Mouse (Mus musculus) frontal cortex, postnatal 25 days (tissue): ENCODE measurements at regions not wholly inside any gene's neighbourhood (a gene's known extent, or its start where the extent isn't known, plus 50 kb on each side); places are given as distances from the start of the nearest gene placed in this dataset.
"Not testable (repeated sequence)": the region's sequence is repeated elsewhere in the genome, so short reads cannot be mapped to it uniquely, and the experiment has no call there.

Experiments used
- DNase-seq, 2 experiments: peaks; one replicate each; pipeline ENCODE4 v3.0.0; 2022; ENCODE audit warnings: low spot score in 2 of 2

- no peak for DNase-seq
Observed at GRCm38 (mm10) chr4:105640793-105641192, 148.9 kb upstream of the Gm12728 start.

GRCm38 (mm10) chr4:105641582-105641981, 148.1 kb upstream of the Gm12728 start:
- DNase-seq, result no peak

GRCm38 (mm10) chr4:105648820-105649446, 140.7 kb upstream of the Gm12728 start:
- DNase-seq, result no peak

- no peak for DNase-seq
Observed at GRCm38 (mm10) chr4:105649447-105649833, 140.2 kb upstream of the Gm12728 start.

GRCm38 (mm10) chr4:105656071-105656655, 133.5 kb upstream of the Gm12728 start:
- no peak for DNase-seq

GRCm38 (mm10) chr4:105658581-105658980, 131.1 kb upstream of the Gm12728 start:
- no peak for DNase-seq

GRCm38 (mm10) chr4:105676690-105677089, 113.0 kb upstream of the Gm12728 start:
- no peak for DNase-seq

GRCm38 (mm10) chr4:105690716-105691115, 99.0 kb upstream of the Gm12728 start:
- no peak for DNase-seq

- no peak for DNase-seq
Observed at GRCm38 (mm10) chr4:105692380-105692779, 97.3 kb upstream of the Gm12728 start.

- no peak for DNase-seq
Observed at GRCm38 (mm10) chr4:105695895-105696294, 93.8 kb upstream of the Gm12728 start.

- DNase-seq, result no peak
Observed at GRCm38 (mm10) chr4:105697123-105697522, 92.5 kb upstream of the Gm12728 start.

GRCm38 (mm10) chr4:105702036-105702435, 87.6 kb upstream of the Gm12728 start:
- DNase-seq, result no peak

GRCm38 (mm10) chr4:105703408-105703807, 86.3 kb upstream of the Gm12728 start:
- DNase-seq, result no peak

- DNase-seq, result no peak
Observed at GRCm38 (mm10) chr4:105704271-105704670, 85.4 kb upstream of the Gm12728 start.

- DNase-seq, result no peak
Observed at GRCm38 (mm10) chr4:105705996-105706395, 83.7 kb upstream of the Gm12728 start.

GRCm38 (mm10) chr4:105708080-105708796, 81.4 kb upstream of the Gm12728 start:
- no peak for DNase-seq

- DNase-seq, result no peak
Observed at GRCm38 (mm10) chr4:105713956-105714355, 75.7 kb upstream of the Gm12728 start.

GRCm38 (mm10) chr4:105718080-105718479, 71.6 kb upstream of the Gm12728 start:
- DNase-seq, result no peak

GRCm38 (mm10) chr4:105728696-105729095, 61.0 kb upstream of the Gm12728 start:
- no peak for DNase-seq

GRCm38 (mm10) chr4:105730900-105731299, 58.8 kb upstream of the Gm12728 start:
- DNase-seq, result no peak

- DNase-seq, result not testable (repeated sequence)
Observed at GRCm38 (mm10) chr4:105735116-105735515, 54.6 kb upstream of the Gm12728 start.
